Mouse (Mus musculus): ENCODE measurements at regions not wholly inside any gene's neighbourhood (a gene's known extent, or its start where the extent isn't known, plus 50 kb on each side); places are given as distances from the start of the nearest gene placed in this dataset.
"Not testable (repeated sequence)": the region's sequence is repeated elsewhere in the genome, so short reads cannot be mapped to it uniquely, and the experiment has no call there.

DNA sequence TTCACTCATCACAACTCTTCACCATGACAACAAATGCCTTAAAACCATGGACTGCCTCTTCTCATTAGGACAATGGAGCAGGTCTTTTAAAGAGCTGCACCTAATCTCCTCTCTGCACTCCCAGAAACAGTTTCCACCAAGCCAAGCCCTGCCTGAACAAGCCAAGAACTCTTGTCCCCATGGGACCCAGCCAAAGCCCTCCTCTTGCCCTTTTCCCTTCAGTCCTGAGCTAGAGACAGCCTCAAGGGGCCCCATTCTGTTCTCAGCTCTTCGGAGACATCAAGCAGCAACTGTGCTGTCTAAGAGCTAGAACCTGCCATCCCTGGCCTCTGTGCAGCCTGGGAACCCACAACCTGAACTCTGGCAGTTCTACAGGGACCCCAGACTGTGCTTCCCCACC lies 345.0 kb upstream of the Irak1bp1 start:
- DNase-seq (ENCODE audit: low spot score in 2 of 2) = no peak
- intact Hi-C loops (cut with DNase I) = no loop called here

GRCm38 (mm10) chr9:82493440-82493839 lies 335.9 kb upstream of the Irak1bp1 start:
- DNase-seq (ENCODE audit: low spot score in 2 of 2) = no peak
- intact Hi-C loops (cut with DNase I) = no loop called here

DNA sequence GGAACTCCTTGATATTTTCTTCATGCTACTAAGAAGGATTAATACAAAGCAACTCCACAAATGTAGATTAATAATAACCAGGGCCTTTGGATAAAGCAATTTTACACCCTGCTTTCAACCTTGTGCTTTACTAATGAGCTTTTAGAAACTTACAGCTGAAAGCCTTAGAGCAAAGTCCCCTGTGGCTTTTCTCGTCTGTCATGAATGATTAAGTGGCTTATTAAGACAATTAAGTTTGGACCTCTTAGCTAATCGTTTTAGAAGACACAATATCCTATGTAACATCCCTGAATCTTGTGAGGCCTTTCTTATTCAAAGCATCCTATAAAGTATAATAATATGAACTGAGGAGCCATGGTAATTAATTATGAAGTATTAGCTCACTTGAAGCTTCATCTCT lies 319.3 kb upstream of the Irak1bp1 start:
- DNase-seq (ENCODE audit: low spot score in 2 of 2) = no peak
- intact Hi-C loops (cut with DNase I) = no loop called here

DNA sequence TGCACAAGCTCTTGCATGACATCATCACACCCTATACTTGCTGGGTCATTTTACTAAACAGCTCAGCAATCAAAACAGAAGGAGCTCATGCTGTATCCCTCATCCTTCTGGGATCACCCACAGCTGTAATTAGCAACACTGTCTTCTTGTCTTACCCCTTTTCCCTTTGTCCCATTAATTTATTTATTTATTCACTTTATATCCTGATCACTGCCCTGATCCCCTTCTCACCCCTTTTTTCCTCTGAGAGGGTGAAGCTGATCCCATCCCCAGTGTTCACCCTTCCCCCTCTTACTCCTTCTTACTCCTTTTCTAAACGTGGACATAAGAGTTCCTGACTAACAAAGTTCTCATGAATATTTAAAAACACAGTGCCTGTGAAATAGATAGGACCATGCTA lies 310.3 kb upstream of the Irak1bp1 start:
- intact Hi-C loops (cut with DNase I) = no loop called here
- DNase-seq (ENCODE audit: low spot score in 2 of 2) = no peak

- intact Hi-C loops (cut with DNase I) = no loop called here
- no peak for DNase-seq (ENCODE audit: low spot score in 2 of 2)
Observed at GRCm38 (mm10) chr9:82527867-82528385, 301.4 kb upstream of the Irak1bp1 start.

DNA sequence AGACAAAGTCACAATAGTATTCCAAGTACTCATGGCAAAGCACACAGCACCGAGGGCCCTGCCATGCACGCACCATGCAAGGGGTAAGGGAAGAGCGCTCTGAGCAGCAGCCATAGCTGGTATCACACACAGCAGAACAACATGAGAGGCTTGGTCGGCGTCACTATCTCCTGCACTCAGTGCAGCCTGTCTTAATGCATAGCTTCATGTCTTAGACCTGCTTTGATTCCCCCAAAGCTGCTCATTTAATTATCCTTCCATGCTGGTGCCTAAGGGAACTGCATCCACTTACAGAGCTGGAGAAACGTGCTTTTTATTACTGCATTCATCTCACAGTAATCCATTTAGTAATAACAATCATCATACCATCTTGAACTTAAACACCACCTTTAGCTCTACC lies 276.6 kb upstream of the Irak1bp1 start:
- intact Hi-C loops (cut with DNase I) = no loop called here
- no peak for DNase-seq (ENCODE audit: low spot score in 2 of 2)

- intact Hi-C loops (cut with DNase I) = no loop called here
- DNase-seq (ENCODE audit: low spot score in 2 of 2) = no peak
Observed at GRCm38 (mm10) chr9:82553213-82553612, 276.1 kb upstream of the Irak1bp1 start.

DNA sequence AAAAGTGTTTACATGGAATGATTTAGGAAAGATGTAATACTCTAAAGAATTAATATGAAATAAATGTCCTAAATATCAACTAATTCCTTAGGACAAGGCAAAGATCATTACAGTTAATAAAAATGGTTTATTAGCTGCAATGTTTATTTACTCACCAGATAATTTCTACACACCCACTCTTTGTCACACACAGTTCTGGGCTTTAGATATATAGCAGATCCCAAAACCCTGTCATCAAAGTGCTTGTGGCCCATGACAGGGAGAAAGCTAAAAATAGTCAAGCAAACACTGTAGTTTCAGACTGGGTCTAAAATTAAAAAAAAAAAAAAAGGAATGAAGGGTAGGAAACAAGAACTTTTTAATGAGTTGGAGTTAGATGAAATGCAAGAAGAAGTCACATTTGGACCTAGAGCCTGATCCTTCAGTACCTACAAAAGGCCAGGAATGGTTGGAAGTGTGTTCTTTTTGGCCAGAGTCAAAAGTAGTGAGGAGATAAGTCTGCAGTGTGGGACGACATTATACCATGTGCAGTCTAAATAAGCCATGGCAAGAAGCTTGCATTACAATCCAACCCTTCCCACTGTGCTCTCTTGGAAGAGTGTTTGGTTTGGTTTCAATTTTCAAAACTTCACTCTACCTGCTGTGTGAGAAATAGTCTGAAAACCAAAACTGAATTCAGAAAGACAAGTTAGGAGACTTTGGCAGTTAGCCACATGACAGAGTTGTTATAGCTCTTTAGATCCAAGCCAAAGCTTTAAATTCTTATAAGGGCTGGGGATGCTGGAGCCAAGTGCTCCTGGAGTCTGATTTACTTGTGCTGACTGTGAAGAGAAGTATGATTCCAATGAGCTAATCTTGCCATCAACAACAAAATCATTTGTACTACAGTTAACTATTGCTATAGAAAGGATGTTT lies 266.5 kb upstream of the Irak1bp1 start:
- DNase-seq (ENCODE audit: low spot score in 2 of 2) = no peak
- intact Hi-C loops (cut with DNase I) = no loop called here

DNA sequence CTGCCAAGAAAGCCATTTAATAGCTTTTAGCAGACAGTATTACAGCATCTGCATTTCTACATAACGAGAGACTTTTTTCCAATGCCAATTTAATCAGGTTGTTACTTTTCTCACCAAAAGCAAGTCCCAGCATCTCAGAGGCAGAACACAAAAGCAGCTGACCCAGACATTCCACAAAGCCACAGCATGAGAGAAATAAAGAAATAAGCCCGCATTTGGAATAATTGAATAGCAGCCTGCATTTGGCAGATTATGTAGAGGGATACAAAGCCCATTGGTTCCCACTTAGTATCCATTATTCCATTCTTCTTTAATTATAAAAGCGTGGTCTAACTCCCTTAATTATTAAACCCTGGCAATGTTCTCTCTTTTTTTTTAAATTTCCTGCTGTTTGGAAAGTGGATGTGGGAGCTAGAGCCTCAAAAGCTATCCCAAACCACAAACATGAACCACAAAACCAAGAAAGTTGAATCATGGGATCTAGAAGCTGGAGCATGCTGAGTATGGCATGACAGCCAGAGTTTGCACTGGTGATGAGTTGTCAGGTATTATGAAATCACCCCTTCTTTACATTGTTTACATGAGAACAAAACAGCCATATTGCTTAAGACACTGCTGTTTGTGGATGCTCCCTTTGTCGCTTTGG lies 247.8 kb upstream of the Irak1bp1 start:
- no peak for DNase-seq (ENCODE audit: low spot score in 2 of 2)

GRCm38 (mm10) chr9:82609111-82609510 lies 220.2 kb upstream of the Irak1bp1 start:
- intact Hi-C loops (cut with DNase I) = no loop called here
- no peak for DNase-seq (ENCODE audit: low spot score in 2 of 2)

More for the DNA sequence above, 247.8 kb upstream of the Irak1bp1 start:
- intact Hi-C loops (cut with DNase I) = no loop called here

DNA sequence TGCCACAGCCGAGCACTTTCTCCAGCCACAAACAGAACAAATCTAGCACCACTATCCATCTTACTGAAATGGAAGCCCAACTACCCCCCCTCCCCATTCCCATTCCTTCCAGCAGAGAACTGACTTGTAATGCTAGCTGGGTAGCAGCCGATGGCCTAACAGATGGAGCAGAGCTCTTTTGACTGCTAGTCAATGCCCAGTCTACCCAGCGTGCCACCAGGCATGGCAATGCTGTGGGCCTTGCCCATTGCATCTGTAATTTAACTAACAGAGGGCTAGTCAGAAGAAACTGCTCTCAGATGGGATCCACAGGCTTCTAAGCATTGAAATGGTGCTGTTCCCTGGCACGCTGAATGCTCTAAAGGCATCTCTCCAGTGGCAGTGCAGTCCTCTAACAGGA lies 219.4 kb upstream of the Irak1bp1 start:
- intact Hi-C loops (cut with DNase I) = no loop called here
- DNase-seq (ENCODE audit: low spot score in 2 of 2) = no peak

- no peak for DNase-seq (ENCODE audit: low spot score in 2 of 2)
Observed at GRCm38 (mm10) chr9:82612526-82612925, 216.8 kb upstream of the Irak1bp1 start.

DNA sequence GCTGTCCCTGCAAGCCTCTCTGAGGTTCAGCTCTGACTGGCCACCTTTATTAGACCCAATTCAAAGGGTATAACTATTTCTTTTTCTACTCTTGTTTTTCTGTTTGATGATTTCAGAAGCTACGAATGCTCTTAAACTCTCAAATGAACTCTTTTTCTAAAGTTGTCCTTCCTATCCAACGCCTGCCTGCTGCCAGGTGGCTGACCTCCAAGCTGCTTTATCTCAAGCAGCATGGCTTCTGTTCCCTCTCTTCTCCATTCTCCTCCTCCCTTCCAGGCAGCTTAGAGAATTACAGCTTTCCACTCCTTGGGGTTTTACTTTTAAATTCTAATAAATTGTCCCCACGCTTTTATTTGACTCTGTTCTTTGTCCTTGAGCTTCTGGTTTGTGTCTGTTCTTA lies 196.9 kb upstream of the Irak1bp1 start:
- intact Hi-C loops (cut with DNase I) = loop anchor here (10.0 kb wide), 1 partner anchor 998 kb away; the partner anchor contains the start of gene Htr1b
- DNase-seq (ENCODE audit: low spot score in 2 of 2) = no peak

More at GRCm38 (mm10) chr9:82612526-82612925, 216.8 kb upstream of the Irak1bp1 start:
- intact Hi-C loops (cut with DNase I) = no loop called here

- DNase-seq (ENCODE audit: low spot score in 2 of 2) = no peak
- intact Hi-C loops (cut with DNase I) = no loop called here
Observed at GRCm38 (mm10) chr9:82640277-82640676, 189.1 kb upstream of the Irak1bp1 start.

- DNase-seq (ENCODE audit: low spot score in 2 of 2) = no peak
- intact Hi-C loops (cut with DNase I) = no loop called here
Observed at GRCm38 (mm10) chr9:82643900-82644299, 185.4 kb upstream of the Irak1bp1 start.

DNA sequence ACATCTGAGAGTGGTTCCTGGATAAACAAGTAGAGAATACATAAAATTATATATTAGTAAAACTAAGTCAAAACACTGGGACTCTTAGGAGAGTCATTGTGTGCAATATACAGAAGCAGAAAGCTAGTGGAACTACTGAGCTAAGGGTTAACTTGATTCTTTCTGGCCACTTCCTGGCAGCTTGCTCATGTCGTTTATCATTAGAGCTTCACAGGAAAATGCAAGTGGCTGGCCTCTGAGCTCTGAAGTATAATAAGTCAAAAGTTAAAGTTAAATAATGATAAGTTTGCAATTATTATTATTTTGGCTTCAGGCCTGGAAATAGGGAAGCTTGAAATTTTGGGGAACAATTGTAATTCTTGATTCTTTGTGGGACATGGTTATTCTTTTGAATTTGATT lies 173.8 kb upstream of the Irak1bp1 start:
- intact Hi-C loops (cut with DNase I); DNase-seq (ENCODE audit: low spot score in 2 of 2): not testable (repeated sequence)

DNA sequence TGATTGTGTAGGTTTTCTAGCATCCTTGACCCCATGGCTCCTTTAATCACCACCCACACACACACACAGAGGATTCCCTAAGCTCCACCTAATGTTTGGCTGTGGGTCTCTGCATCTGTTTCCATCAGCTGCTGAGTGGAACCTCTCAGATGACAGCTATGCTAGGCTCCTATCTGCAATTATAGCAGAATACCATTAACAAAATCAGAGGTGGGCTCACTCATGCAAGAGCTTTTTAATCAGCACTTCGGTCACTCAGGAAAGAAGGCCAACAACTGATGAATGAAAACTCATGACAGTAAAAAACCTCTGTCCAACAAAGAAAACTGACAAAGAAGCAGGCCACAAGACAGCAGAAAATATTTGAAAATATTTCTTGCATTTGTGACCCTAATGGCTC lies 147.1 kb upstream of the Irak1bp1 start:
- DNase-seq (ENCODE audit: low spot score in 2 of 2) = no peak
- intact Hi-C loops (cut with DNase I) = no loop called here

GRCm38 (mm10) chr9:82709411-82709983 lies 119.8 kb upstream of the Irak1bp1 start:
- no peak for DNase-seq (ENCODE audit: low spot score in 2 of 2)

DNA sequence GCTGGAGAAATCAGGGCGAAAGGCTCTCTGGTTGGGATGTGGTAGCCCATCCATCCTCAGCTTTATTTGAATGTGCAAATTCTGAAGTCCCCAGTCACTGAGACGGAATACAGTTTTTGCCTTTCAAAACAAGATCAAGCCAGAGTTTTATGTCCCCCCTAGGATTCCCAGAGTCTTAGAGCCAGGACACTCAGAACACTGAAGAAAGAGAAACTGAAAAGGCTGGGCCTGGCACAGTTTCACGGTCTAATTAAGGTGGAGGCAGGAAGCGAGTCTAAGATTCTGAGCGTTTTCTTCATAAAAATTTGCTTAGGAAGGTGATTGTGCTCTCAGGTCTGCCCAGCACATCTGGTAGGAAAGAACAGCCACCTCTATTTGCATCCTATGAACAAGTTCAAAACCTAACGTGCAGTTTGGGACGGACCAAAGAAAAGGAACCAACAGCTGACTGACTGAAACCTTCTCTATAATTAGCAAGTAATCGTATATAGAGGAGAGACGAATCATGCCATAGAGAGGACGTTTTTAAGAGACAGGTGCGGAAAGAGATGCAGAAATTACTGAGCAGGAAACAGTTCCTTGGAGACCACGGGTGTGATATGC lies 119.2 kb upstream of the Irak1bp1 start:
- intact Hi-C loops (cut with DNase I) = no loop called here
- DNase-seq (ENCODE audit: low spot score in 2 of 2) = no peak

More at GRCm38 (mm10) chr9:82709411-82709983, 119.8 kb upstream of the Irak1bp1 start:
- intact Hi-C loops (cut with DNase I) = no loop called here

GRCm38 (mm10) chr9:82710945-82711516 lies 118.3 kb upstream of the Irak1bp1 start:
- no peak for DNase-seq (ENCODE audit: low spot score in 2 of 2)
- intact Hi-C loops (cut with DNase I) = no loop called here

Data from left cerebral cortex, postnatal 36 days (tissue).